Mouse (Mus musculus) heart, adult 2 months (tissue): ENCODE data around the gene Atg5. TPM values are rescaled to one million over a fixed set of nuclear protein-coding genes. Genes with fewer than 3 reads are reported as not detected.

ENCODE experiments used
- DNase-seq, 2 experiments: peaks; one replicate each; pipeline ENCODE4 v3.0.0; 2021
- H3K27ac ChIP-seq: fragments of 200-600 bp; 2 replicates; pipeline ENCODE4 v1.8.1; 2022
- H3K27me3 ChIP-seq: fragments of 200-500 bp; 2 replicates; pipeline ENCODE4 v1.6.1; 2012; ENCODE audit warnings: mild to moderate bottlenecking, low read length, inconsistent platforms, mixed read lengths; ENCODE audit not compliant: control insufficient read depth, insufficient read depth
- H3K36me3 ChIP-seq: fragments of 200-500 bp; 2 replicates; pipeline ENCODE4 v1.6.1; 2012; ENCODE audit warnings: low read length, inconsistent platforms; ENCODE audit not compliant: control insufficient read depth, insufficient read depth
- H3K4me1 ChIP-seq: fragments of 200-500 bp; 2 replicates; pipeline ENCODE4 v1.6.1; 2011; ENCODE audit warnings: low read length; ENCODE audit not compliant: control insufficient read depth, insufficient read depth
- H3K4me3 ChIP-seq: fragments of 200-600 bp; 2 replicates; pipeline ENCODE4 v1.8.1; 2022
- H3K79me2 ChIP-seq: fragments of 200-500 bp; replicated peaks from 2 replicates; pipeline ENCODE4 v1.6.1; 2012; ENCODE audit warnings: mild to moderate bottlenecking, inconsistent platforms, low read length, moderate library complexity, mixed read lengths; ENCODE audit not compliant: control insufficient read depth, insufficient read depth
- H3K9ac ChIP-seq: fragments of 200-500 bp; 2 replicates; pipeline ENCODE4 v1.6.1; 2012; ENCODE audit warnings: low read depth, mild to moderate bottlenecking, control low read depth, inconsistent platforms, low read length, mixed read lengths
- CTCF ChIP-seq: fragments of 200-600 bp; IDR thresholded peaks from 2 replicates; pipeline ENCODE4 v1.8.1; 2022; ENCODE audit warnings: antibody characterized with exemption, mild to moderate bottlenecking, moderate library complexity
- EP300 ChIP-seq: fragments of 200-500 bp; IDR thresholded peaks from 2 replicates; pipeline ENCODE4 v1.6.1; 2011; ENCODE audit warnings: low read depth, low read length, control low read depth; ENCODE audit not compliant: insufficient read depth
- POLR2A ChIP-seq: fragments of 200-500 bp; IDR thresholded peaks from 2 replicates; pipeline ENCODE4 v1.6.1; 2011; ENCODE audit warnings: mild to moderate bottlenecking, low read depth, low read length, control low read depth; ENCODE audit not compliant: insufficient read depth
- WGBS: fragments of 180-500 bp; shearing (Covaris S2); methylation state at CpG from one replicate; pipeline ENCODE4 v1.1.7; 2018; 5-methylcytosine and 5-hydroxymethylcytosine counted together
- intact Hi-C: fragments of 180-260 bp; cut with DNase I; formaldehyde crosslinking; loops from one replicate; pipeline ENCODE4 v1.15.1; 2025
- polyA plus RNA-seq: library from polyadenylated mRNA; depleted of rRNA; stranded (reverse); fragments of >200 nt; gene quantifications from 2 replicates; pipeline ENCODE4 v1.2.3, GENCODE M21; 2012
- total RNA-seq, 2 experiments: library from RNA; stranded (reverse); gene quantifications; 2 replicates each; pipeline ENCODE4 v1.2.3; 2021

Atg5 gene
- total and polyA plus RNA-seq, 3 experiments = 6.5 to 15.4 (median 15.2) TPM

- 0 out of 2 replicates have a peak, but pooled peaks cover 2% of the 10 kb centered on the region for H3K36me3 ChIP-seq
- 53% methylated on average over 4 of the region's 4 CpGs for WGBS
- no peaks in the 10 kb centered on the region for H3K27me3 ChIP-seq
- no peak overlapping the region for H3K27ac ChIP-seq
- no peaks in the 10 kb centered on the region for H3K4me1 ChIP-seq
- no peak for DNase-seq
- no peaks in the 10 kb centered on the region for H3K79me2 ChIP-seq
- no peak overlapping the region for H3K4me3 ChIP-seq
- TF ChIP-seq CTCF (no peak), EP300 (no peak), POLR2A (no peak)
- H3K9ac ChIP-seq = no peak overlapping the region
- intact Hi-C loops = no loop called here
These were observed 85.3 kb downstream of the Atg5 start for GRCm38 (mm10) chr10:44353467-44353866.

GRCm38 (mm10) chr10:44354393-44354792, 86.2 kb downstream of the Atg5 start:
- TF ChIP-seq EP300 (no peak), POLR2A (no peak), CTCF (no peak)

GRCm38 (mm10) chr10:44355216-44355615, 87.1 kb downstream of the Atg5 start:
- WGBS = 69% methylated on average over 7 of the region's 7 CpGs
- Histone ChIP-seq H3K9ac (no peak overlapping the region), H3K79me2 (no peaks in the 10 kb centered on the region), H3K27ac (no peak overlapping the region), H3K36me3 (0 out of 2 replicates have a peak, but pooled peaks cover 2% of the 10 kb centered on the region), H3K4me1 (no peaks in the 10 kb centered on the region), H3K27me3 (no peaks in the 10 kb centered on the region), H3K4me3 (no peak overlapping the region)
- no peak for TF ChIP-seq EP300
- no peak for TF ChIP-seq CTCF
- no peak for TF ChIP-seq POLR2A
- intact Hi-C loops = no loop called here
- DNase-seq = no peak

More at GRCm38 (mm10) chr10:44354393-44354792, 86.2 kb downstream of the Atg5 start:
- WGBS = 83% methylated on average over 10 of the region's 10 CpGs
- Histone ChIP-seq H3K79me2 (no peaks in the 10 kb centered on the region), H3K4me3 (no peak overlapping the region), H3K36me3 (0 out of 2 replicates have a peak, but pooled peaks cover 2% of the 10 kb centered on the region), H3K9ac (no peak overlapping the region), H3K27me3 (no peaks in the 10 kb centered on the region), H3K4me1 (no peaks in the 10 kb centered on the region), H3K27ac (no peak overlapping the region)
- intact Hi-C loops = no loop called here
- no peak for DNase-seq

- TF ChIP-seq POLR2A = no peak
- TF ChIP-seq EP300 = no peak
- no peak for TF ChIP-seq CTCF
- no peak overlapping the region for H3K9ac ChIP-seq
- intact Hi-C loops = no loop called here
- H3K27ac ChIP-seq = no peak overlapping the region
- H3K4me1 ChIP-seq = no peaks in the 10 kb centered on the region
- H3K27me3 ChIP-seq = no peaks in the 10 kb centered on the region
- H3K79me2 ChIP-seq = peaks cover 2% of the 10 kb centered on the region; the same call in 1 of the 2 replicates
- DNase-seq = no peak
- 0 out of 2 replicates have a peak, but pooled peaks cover 2% of the 10 kb centered on the region for H3K36me3 ChIP-seq
- H3K4me3 ChIP-seq = no peak overlapping the region
- 94% methylated on average over 5 of the region's 5 CpGs for WGBS
These were observed 88.5 kb downstream of the Atg5 start for GRCm38 (mm10) chr10:44356625-44357024.

GRCm38 (mm10) chr10:44357316-44357715, 89.2 kb downstream of the Atg5 start:
- 0 out of 2 replicates have a peak, but pooled peaks cover 2% of the 10 kb centered on the region for H3K36me3 ChIP-seq
- TF ChIP-seq CTCF (no peak), POLR2A (no peak)
- H3K4me3 ChIP-seq = no peak overlapping the region
- H3K27ac ChIP-seq = no peak overlapping the region
- H3K27me3 ChIP-seq = no peaks in the 10 kb centered on the region
- WGBS = 58% methylated on average over 13 of the region's 13 CpGs
- intact Hi-C loops = no loop called here
- H3K4me1 ChIP-seq = no peaks in the 10 kb centered on the region
- DNase-seq = no peak
- peaks cover 2% of the 10 kb centered on the region; the same call in 1 of the 2 replicates for H3K79me2 ChIP-seq
- H3K9ac ChIP-seq = no peak overlapping the region

- peaks cover 2% of the 10 kb centered on the region; the same call in 1 of the 2 replicates for H3K79me2 ChIP-seq
- TF ChIP-seq POLR2A = no peak
- TF ChIP-seq CTCF = no peak
- TF ChIP-seq EP300 = no peak
- H3K27me3 ChIP-seq = no peaks in the 10 kb centered on the region
- no peaks in the 10 kb centered on the region for H3K36me3 ChIP-seq
- no peak overlapping the region for H3K4me3 ChIP-seq
- no peak overlapping the region for H3K9ac ChIP-seq
- H3K4me1 ChIP-seq = no peaks in the 10 kb centered on the region
- intact Hi-C loops = no loop called here
- 92% methylated on average over 6 of the region's 6 CpGs for WGBS
- no peak overlapping the region for H3K27ac ChIP-seq
- DNase-seq = no peak
These were observed 90.7 kb downstream of the Atg5 start for GRCm38 (mm10) chr10:44358816-44359215.
